ENCODE assay signal across 8 mouse cellular contexts in the genomic region with DNA sequence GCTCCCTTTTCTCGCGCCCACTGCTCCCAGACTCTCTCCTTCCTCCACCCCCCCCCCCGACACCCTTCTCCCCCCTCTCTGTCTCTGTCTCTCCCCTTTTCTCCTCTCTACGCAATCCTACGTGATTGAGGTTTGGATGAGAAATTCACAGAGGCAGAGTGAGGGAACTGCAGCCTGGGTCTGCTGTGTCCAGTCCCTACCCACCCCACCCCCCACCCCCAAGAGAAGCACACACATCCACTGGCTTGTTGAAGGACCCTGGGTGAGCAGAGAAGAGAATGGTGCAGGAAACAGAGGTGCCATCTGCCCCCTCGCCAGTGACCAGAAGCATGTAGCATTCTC.
DNase-seq lines count a peak whose midpoint lies in the region; ATAC-seq and TF ChIP-seq lines count a peak whose summit lies in the region.

No protein-coding gene starts in this region.

- TF ChIP-seq EP300 in heart, postnatal 0 days (IDR thresholded peaks at IDR 0.05; ENCODE audit: low read depth): no peak

- no peak overlapping the region for H3K9ac ChIP-seq in heart, postnatal 0 days (replicated peaks; ENCODE audit: low read depth, low read length)
- H3K9ac ChIP-seq in hindbrain, postnatal 0 days (replicated peaks; ENCODE audit: low read length): peak overlapping the region; percentile 81
- peak overlapping the region; percentile 69 for H3K9ac ChIP-seq in neural tube, embryonic 12.5 days

- H3K9me3 ChIP-seq in heart, postnatal 0 days (replicated peaks; ENCODE audit: control insufficient read depth, low read length): no peaks in the 10 kb centered on the region
- no peaks in the 10 kb centered on the region for H3K9me3 ChIP-seq in hindbrain, postnatal 0 days (ENCODE audit: low read length)
- H3K9me3 ChIP-seq in neural tube, embryonic 12.5 days: no peaks in the 10 kb centered on the region

- peaks cover 58% of the 10 kb centered on the region for H3K27me3 ChIP-seq in heart, postnatal 0 days (ENCODE audit: control insufficient read depth, insufficient read depth, low read length)
- no peaks in the 10 kb centered on the region for H3K27me3 ChIP-seq in hindbrain, postnatal 0 days (ENCODE audit: insufficient read depth, low read length)
- H3K27me3 ChIP-seq in neural tube, embryonic 12.5 days (replicated peaks): peaks cover 19% of the 10 kb centered on the region

- ATAC-seq in heart, postnatal 0 days (ENCODE audit: insufficient read depth, low read depth): no peak
- ATAC-seq in hindbrain, postnatal 0 days: peak; percentile 90
- ATAC-seq in neural tube, embryonic 12.5 days (ENCODE audit: low FRiP score, low read depth): peak; percentile 54

- H3K4me1 ChIP-seq in heart, postnatal 0 days (ENCODE audit: control insufficient read depth, insufficient read depth): peaks cover 3% of the 10 kb centered on the region; the same call in 1 of the 2 replicates
- 0 out of 2 replicates have a peak, but pooled peaks cover 10% of the 10 kb centered on the region for H3K4me1 ChIP-seq in hindbrain, postnatal 0 days (ENCODE audit: insufficient read depth, low read length)
- H3K4me1 ChIP-seq in neural tube, embryonic 12.5 days: peaks cover 22% of the 10 kb centered on the region

- DNase-seq in heart, postnatal 0 days (ENCODE audit: low spot score): no peak
- no peak for DNase-seq in heart, adult 8-10 months (ENCODE audit: low spot score)
- DNase-seq in embryo, embryonic 11 days: peak; percentile 35
- DNase-seq in hindbrain, postnatal 0 days (ENCODE audit: low spot score): peak; percentile 64
- no peak for DNase-seq in left cerebral cortex, postnatal 14 days (ENCODE audit: low spot score in 2 of 2)
- no peak for DNase-seq in thymus, postnatal 10 days (ENCODE audit: low spot score in 2 of 2)
- no peak for DNase-seq in left cerebral cortex, adult 8-10 months (ENCODE audit: low spot score in 2 of 2)

- intact Hi-C loops in left cerebral cortex, postnatal 14 days (cut with DNase I): no loop called here

- 3% methylated on average over 5 of the region's 6 CpGs for WGBS in heart, postnatal 0 days
- WGBS in hindbrain, postnatal 0 days: 0% methylated on average over 5 of the region's 6 CpGs
- WGBS in neural tube, embryonic 12.5 days: 3% methylated on average over 5 of the region's 6 CpGs

- H3K36me3 ChIP-seq in heart, postnatal 0 days (replicated peaks; ENCODE audit: control insufficient read depth, insufficient read depth, low read length): no peaks in the 10 kb centered on the region
- H3K36me3 ChIP-seq in hindbrain, postnatal 0 days (ENCODE audit: insufficient read depth, low read length): no peaks in the 10 kb centered on the region
- no peaks in the 10 kb centered on the region for H3K36me3 ChIP-seq in neural tube, embryonic 12.5 days

- H3K4me3 ChIP-seq in heart, postnatal 0 days (ENCODE audit: low read depth, low read length): peak overlapping the region; percentile 74
- peak overlapping the region; percentile 87 for H3K4me3 ChIP-seq in hindbrain, postnatal 0 days (ENCODE audit: low read length)
- peak overlapping the region; percentile 66 for H3K4me3 ChIP-seq in neural tube, embryonic 12.5 days

- TF ChIP-seq CTCF in heart, postnatal 0 days (IDR thresholded peaks at IDR 0.05; ENCODE audit: low read depth): no peak
- TF ChIP-seq CTCF in hindbrain, postnatal 0 days (IDR thresholded peaks at IDR 0.05; ENCODE audit: low read depth): peak; percentile 40; the same call in 1 of the 2 replicates

- H3K4me2 ChIP-seq in heart, postnatal 0 days (ENCODE audit: low read depth, low read length): peak overlapping the region; percentile 100
- peak overlapping the region; percentile 84 for H3K4me2 ChIP-seq in hindbrain, postnatal 0 days (ENCODE audit: low read depth, low read length)
- H3K4me2 ChIP-seq in neural tube, embryonic 12.5 days (replicated peaks): peak overlapping the region; percentile 98

- no peak overlapping the region for H3K27ac ChIP-seq in heart, postnatal 0 days (ENCODE audit: low read depth)
- peak overlapping the region; percentile 85 for H3K27ac ChIP-seq in hindbrain, postnatal 0 days
- no peak overlapping the region for H3K27ac ChIP-seq in neural tube, embryonic 12.5 days

Comparison
In these comparisons a context has a peak if more than half of its experiments do, and no peak if none do; other contexts are left out.
1. DNase-seq: peak in embryo, embryonic 11 days (single experiment) and hindbrain, postnatal 0 days (single experiment); none in heart, postnatal 0 days (single experiment), heart, adult 8-10 months (single experiment), left cerebral cortex, postnatal 14 days (0 of 2), thymus, postnatal 10 days (0 of 2) and left cerebral cortex, adult 8-10 months (0 of 2).
2. Peak in every context shown above with its lines, with median percentiles within 50 percentile points of each other: H3K4me2 ChIP-seq and H3K4me3 ChIP-seq.